Mouse (Mus musculus) forebrain, embryonic 16.5 days (tissue): ENCODE measurements at regions not wholly inside any gene's neighbourhood (a gene's known extent, or its start where the extent isn't known, plus 50 kb on each side); places are given as distances from the start of the nearest gene placed in this dataset.

Source experiments
- ATAC-seq: fragments of 200-750 bp; cut with Nextera tagmentation; 2 replicates; pipeline ENCODE4 v1.8.0; 2017; ENCODE audit warnings: mild to moderate bottlenecking, moderate library complexity
- H3K27ac ChIP-seq: fragments of 300-500 bp; sonication (generic); 2 replicates; pipeline ENCODE4 v1.5.1; 2014; ENCODE audit warnings: low read length, control low read depth
- H3K27me3 ChIP-seq: fragments of 300-500 bp; sonication (generic); replicated peaks from 2 replicates; pipeline ENCODE4 v1.6.1; 2014; ENCODE audit warnings: low read length; ENCODE audit not compliant: control insufficient read depth, insufficient read depth
- H3K36me3 ChIP-seq: fragments of 300-500 bp; sonication (generic); 2 replicates; pipeline ENCODE4 v1.6.1; 2014; ENCODE audit not compliant: control insufficient read depth, insufficient read depth
- H3K4me1 ChIP-seq: fragments of 300-500 bp; sonication (generic); replicated peaks from 2 replicates; pipeline ENCODE4 v1.6.1; 2014; ENCODE audit warnings: low read length; ENCODE audit not compliant: control insufficient read depth, insufficient read depth
- H3K4me2 ChIP-seq: fragments of 300-500 bp; sonication (generic); 2 replicates; pipeline ENCODE4 v1.6.1; 2014; ENCODE audit warnings: mild to moderate bottlenecking, low read length, control low read depth
- H3K4me3 ChIP-seq: fragments of 300-500 bp; sonication (generic); replicated peaks from 2 replicates; pipeline ENCODE4 v1.5.1; 2014; ENCODE audit warnings: mild to moderate bottlenecking, low read length, control low read depth
- H3K9ac ChIP-seq: fragments of 300-500 bp; sonication (generic); replicated peaks from 2 replicates; pipeline ENCODE4 v1.6.1; 2014; ENCODE audit warnings: low read depth, low read length, control low read depth
- H3K9me3 ChIP-seq: fragments of 300-500 bp; sonication (generic); 2 replicates; pipeline ENCODE4 v1.6.1; 2016; ENCODE audit warnings: low read length; ENCODE audit not compliant: control insufficient read depth
- WGBS: fragments of 180-500 bp; shearing (Covaris S2); extraction: QIAGEN DNeasy Blood & Tissue Kit; methylation state at CpG from one replicate; pipeline ENCODE4 v1.1.7; 2014; 5-methylcytosine and 5-hydroxymethylcytosine counted together

DNA sequence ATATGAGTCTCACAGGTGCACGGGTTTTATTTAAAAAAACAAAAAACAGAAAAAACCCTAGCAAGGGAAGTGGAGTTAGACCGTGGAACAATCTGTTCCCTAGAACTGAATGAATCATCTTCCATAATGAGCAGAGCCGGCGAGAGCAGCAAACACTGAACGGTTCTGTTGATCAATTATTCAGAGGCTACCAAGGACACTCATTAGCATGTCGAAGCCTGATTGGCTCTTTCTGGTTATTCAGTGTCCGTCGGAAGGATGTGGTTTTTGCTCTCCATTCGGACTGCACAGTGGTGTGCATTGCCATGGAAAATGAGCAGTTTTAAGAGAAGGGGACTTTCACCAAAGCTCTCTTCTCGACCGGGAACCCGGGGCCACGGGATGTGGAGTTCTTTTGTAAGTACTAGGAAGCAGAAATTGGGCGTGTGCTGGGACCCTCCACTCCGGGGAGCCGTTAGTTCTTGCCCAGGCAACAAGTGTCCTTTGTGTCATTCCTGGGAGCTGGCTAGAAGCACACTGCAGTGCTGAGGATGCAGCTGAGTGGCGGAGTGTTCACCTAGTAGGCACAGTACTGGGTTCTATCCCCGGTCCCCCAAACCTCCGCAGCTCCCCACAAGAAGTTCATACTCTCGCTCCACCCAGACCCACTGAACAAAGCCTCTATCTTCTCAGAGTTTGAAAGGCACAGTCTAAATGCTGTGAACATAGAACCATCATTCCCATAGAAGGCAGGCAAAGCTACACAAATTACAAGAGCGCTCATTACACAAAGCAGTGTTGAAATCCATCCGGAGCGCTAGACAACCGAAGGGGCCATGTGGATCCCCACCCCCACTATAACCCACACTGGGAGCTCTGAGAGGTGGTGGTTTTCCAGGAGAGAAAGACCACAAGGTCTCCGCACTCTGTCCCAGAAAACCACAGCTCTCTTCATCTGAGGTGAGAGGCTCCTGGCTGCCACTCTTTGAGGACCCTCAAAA is 83.9 kb upstream of the Zfp366 start:
- Histone ChIP-seq H3K4me1 (peaks cover 13% of the 10 kb centered on the region), H3K27me3 (no peaks in the 10 kb centered on the region), H3K27ac (0 out of 2 replicates have a peak overlapping the region, but pooled peaks have one; percentile 1), H3K9me3 (no peaks in the 10 kb centered on the region), H3K4me2 (peak overlapping the region; percentile 45), H3K9ac (no peak overlapping the region), H3K36me3 (no peaks in the 10 kb centered on the region), H3K4me3 (peak overlapping the region; percentile 15)
- ATAC-seq, result peak; percentile 85
- 27% methylated on average over 25 of the region's 25 CpGs for WGBS

DNA sequence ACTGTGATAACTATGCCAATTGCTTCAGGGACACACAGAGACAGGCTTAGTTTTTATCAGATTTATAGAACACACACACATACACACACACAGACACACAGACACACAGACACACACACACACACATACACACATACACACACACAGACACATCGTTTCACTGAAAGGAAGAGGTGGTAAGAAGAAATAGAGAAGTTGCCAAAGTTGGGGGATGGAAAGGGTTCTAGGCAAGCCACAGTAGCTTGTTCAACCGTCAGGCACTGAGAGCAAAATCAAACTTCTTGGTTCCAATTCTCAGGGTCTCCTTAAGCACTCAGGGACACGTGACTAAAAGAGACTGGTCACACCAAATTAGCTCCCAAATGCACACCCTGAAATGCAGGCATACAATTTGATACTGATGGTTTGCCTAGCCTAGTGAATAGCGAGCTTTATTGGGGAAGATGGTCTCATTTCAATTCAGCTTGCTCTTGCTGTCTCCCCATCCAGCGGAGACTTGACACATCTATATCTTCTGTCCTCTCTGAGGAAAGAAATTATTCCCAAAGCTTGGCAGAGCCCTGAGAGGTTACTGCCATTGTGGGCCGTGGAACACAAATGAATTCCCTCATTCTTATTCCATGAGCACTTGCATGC is 84.7 kb upstream of the Zfp366 start:
- 0 out of 2 replicates have a peak overlapping the region, but pooled peaks have one; percentile 1 for H3K27ac ChIP-seq
- no peak overlapping the region for H3K9ac ChIP-seq
- no peaks in the 10 kb centered on the region for H3K36me3 ChIP-seq
- H3K9me3 ChIP-seq, result no peaks in the 10 kb centered on the region
- H3K4me2 ChIP-seq, result peak overlapping the region; percentile 45
- 26% methylated on average over 6 of the region's 6 CpGs for WGBS
- ATAC-seq, result peak; percentile 31; the same call in 1 of the 2 replicates
- peaks cover 13% of the 10 kb centered on the region for H3K4me1 ChIP-seq
- H3K27me3 ChIP-seq, result no peaks in the 10 kb centered on the region
- H3K4me3 ChIP-seq, result peak overlapping the region; percentile 15; the same call in 1 of the 2 replicates

DNA sequence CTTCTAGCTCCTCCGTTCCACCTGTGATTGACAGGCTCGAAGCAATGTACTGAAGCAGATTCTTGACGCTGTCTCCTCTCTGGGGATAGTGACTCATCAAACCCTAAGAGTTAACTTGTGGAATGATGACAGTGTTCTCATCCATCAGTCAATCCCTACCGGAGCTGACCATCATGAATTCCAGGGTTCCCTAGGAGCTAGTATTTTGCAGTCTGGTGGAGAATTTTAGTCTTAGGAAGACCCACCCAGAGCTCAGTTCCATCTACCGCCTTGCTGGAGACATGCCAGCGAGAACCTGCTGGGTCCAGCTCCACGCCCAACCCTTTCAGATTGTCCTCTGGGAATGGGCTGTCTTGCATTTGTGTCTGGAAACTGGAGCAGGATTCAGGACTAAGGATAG is 85.4 kb upstream of the Zfp366 start:
- Histone ChIP-seq H3K9me3 (no peaks in the 10 kb centered on the region), H3K27ac (no peak overlapping the region), H3K4me3 (no peak overlapping the region), H3K4me1 (peaks cover 13% of the 10 kb centered on the region), H3K27me3 (no peaks in the 10 kb centered on the region), H3K36me3 (no peaks in the 10 kb centered on the region), H3K4me2 (no peak overlapping the region), H3K9ac (no peak overlapping the region)
- no peak for ATAC-seq
- WGBS, result 88% methylated on average over 7 of the region's 7 CpGs

DNA sequence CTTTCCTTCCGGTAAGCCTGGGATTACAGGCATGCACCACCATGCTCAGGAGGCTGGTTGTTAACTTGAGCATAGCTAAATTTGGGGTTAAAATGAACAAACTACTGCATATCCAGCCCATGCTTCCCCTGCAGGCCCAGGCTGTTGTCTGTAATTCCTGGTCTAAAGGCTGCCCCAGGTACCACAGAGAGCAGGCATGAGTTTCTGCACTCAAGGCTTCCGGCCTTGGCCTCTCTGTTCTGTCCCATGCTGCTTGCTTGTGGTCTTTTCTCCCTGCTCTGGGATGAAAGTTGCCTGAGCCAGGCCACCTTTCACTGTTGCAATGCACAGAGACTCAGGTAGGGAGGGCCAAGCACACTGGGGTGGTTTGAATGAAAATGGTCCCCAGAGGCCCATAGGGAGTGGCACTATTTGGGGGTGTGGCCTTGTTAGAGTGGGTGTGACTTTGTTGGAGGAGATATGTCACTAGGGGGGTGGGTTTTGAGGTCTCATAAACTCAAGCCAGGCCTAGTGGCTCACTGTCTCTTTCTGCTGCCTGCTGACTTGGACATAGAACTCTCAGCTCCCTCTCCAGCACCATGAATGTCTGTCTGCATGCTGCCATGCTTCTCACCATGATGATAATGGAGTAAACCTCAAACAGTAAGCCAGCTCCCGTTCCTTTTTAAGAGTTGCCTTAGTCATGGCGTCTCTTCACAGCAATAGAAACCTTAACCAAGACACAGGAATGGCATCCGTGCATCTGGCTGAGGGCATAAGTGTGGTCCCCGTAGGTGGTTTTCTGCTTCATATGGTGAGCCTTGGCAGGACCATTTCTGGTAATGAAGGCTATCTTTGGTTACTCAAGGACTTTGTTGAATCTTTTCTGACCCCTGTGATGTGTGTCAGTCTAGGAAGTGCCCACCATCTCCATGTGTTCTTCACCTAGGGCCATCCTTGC is 86.7 kb upstream of the Zfp366 start:
- Histone ChIP-seq H3K27me3 (no peaks in the 10 kb centered on the region), H3K9ac (no peak overlapping the region), H3K36me3 (no peaks in the 10 kb centered on the region), H3K4me2 (no peak overlapping the region), H3K4me1 (peaks cover 21% of the 10 kb centered on the region), H3K4me3 (no peak overlapping the region), H3K9me3 (no peaks in the 10 kb centered on the region), H3K27ac (no peak overlapping the region)
- WGBS, result 96% methylated on average over 6 of the region's 6 CpGs
- no peak for ATAC-seq

DNA sequence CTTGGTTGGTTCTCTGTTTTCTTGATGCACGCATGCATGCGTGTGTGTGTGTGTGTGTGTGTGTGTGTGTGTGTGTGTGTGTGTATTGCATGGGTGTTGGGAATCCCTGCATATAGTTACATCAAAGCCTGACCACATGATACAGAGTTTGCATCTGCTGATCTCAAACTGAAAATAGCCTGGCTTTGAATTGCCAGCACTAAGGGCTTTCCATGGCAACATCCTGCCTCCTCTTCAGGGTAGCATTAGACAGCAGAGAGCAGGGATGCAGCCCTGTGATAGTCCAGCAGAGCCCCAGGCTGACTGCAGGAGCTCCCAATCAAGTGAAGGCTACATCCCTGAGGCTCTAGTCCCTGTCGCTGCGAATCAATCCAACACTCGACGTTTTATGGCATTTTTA is 87.8 kb upstream of the Zfp366 start:
- no peaks in the 10 kb centered on the region for H3K36me3 ChIP-seq
- H3K27me3 ChIP-seq, result no peaks in the 10 kb centered on the region
- ATAC-seq, result no peak
- no peak overlapping the region for H3K27ac ChIP-seq
- no peak overlapping the region for H3K4me3 ChIP-seq
- H3K9me3 ChIP-seq, result no peaks in the 10 kb centered on the region
- H3K4me1 ChIP-seq, result peaks cover 27% of the 10 kb centered on the region
- H3K4me2 ChIP-seq, result no peak overlapping the region
- H3K9ac ChIP-seq, result no peak overlapping the region
- 90% methylated on average over 6 of the region's 6 CpGs for WGBS

DNA sequence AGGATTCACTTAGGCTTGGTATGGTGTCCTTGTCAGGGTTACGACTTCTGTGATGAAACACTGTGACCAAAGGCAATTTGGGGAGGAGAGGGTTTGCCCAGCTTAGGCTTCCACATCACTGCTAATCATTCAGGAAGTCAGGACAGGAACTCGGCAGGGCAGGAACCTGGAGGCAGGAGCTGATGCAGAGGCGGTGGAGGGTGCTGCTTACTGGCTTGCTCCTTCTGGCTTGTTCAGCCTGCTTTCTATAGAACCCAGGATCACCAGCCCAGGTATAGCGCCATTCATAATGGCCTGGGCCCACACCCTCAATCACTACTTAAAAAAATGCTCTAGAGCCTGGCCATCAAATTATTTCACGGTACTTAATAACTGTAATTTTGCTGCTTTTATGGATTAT is 89.6 kb upstream of the Zfp366 start:
- 96% methylated on average over 5 of the region's 5 CpGs for WGBS
- H3K4me1 ChIP-seq, result peaks cover 18% of the 10 kb centered on the region
- H3K27ac ChIP-seq, result no peak overlapping the region
- no peaks in the 10 kb centered on the region for H3K36me3 ChIP-seq
- no peaks in the 10 kb centered on the region for H3K9me3 ChIP-seq
- ATAC-seq, result no peak
- no peak overlapping the region for H3K9ac ChIP-seq
- no peak overlapping the region for H3K4me3 ChIP-seq
- H3K4me2 ChIP-seq, result no peak overlapping the region
- H3K27me3 ChIP-seq, result no peaks in the 10 kb centered on the region

DNA sequence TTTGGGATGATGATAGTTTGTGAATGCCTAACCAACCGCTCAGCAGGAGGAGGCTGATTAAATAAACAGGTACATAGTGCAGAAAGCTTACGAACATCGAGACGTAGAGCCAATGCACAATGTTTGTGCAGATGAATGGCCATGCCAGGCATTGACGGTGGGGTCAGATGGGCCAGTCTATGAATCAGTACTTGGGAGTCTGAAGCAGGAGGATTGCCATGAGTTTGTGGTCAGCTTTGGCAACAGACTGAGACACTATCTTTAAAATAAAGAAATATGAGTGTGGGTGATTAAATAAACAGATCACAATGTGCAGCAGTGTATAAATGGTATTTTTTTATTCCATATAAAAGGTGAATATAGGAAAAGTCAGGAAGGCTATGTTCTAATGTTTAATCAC is 90.4 kb upstream of the Zfp366 start:
- H3K4me1 ChIP-seq, result peaks cover 14% of the 10 kb centered on the region
- WGBS, result 74% methylated on average over 5 of the region's 5 CpGs
- H3K36me3 ChIP-seq, result no peaks in the 10 kb centered on the region
- no peaks in the 10 kb centered on the region for H3K27me3 ChIP-seq
- H3K9ac ChIP-seq, result no peak overlapping the region
- H3K9me3 ChIP-seq, result no peaks in the 10 kb centered on the region
- ATAC-seq, result no peak
- no peak overlapping the region for H3K4me2 ChIP-seq
- H3K27ac ChIP-seq, result no peak overlapping the region
- no peak overlapping the region for H3K4me3 ChIP-seq

DNA sequence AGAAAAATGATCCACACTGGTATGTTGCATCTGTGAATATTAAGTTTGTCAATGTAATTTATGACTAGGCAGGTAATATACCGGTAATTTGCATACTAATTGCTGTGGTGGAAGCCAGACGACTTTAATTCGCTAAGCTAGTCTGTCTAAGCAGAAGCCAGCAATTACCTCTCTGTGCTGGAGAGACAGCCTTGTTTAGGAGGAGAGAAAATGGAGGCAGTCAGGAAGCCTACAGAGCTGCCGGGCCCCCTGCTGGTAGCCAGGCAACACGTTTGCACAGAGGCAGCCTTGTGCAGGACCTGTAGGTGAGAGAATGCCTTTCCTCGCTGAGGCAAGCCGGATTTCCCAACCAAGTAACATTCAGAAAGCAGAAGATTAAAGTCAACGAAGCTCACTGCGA is 91.4 kb upstream of the Zfp366 start:
- peak overlapping the region; percentile 45 for H3K4me2 ChIP-seq
- 2% methylated on average over 9 of the region's 9 CpGs for WGBS

More for the DNA sequence above, 91.4 kb upstream of the Zfp366 start:
- Histone ChIP-seq H3K9me3 (no peaks in the 10 kb centered on the region), H3K36me3 (no peaks in the 10 kb centered on the region), H3K27ac (peak overlapping the region; percentile 44), H3K4me3 (peak overlapping the region; percentile 21), H3K9ac (0 out of 2 replicates have a peak overlapping the region, but pooled peaks have one; percentile 26), H3K27me3 (no peaks in the 10 kb centered on the region), H3K4me1 (peaks cover 14% of the 10 kb centered on the region)
- peak; percentile 98 for ATAC-seq
